Mouse (Mus musculus) midbrain, embryonic 10.5 days (tissue): ENCODE measurements around the gene Tcerg1l. TPM values are rescaled to one million over a fixed set of nuclear protein-coding genes. Genes with fewer than 3 reads are reported as not detected.

Source experiments
- DNase-seq: peaks from one replicate; pipeline ENCODE4 v3.0.0-alpha.2; 2017; ENCODE audit warnings: low spot score
- H3K27ac ChIP-seq: fragments of 300-500 bp; sonication (generic); replicated peaks from 2 replicates; pipeline ENCODE4 v1.5.1; 2016; ENCODE audit warnings: mild to moderate bottlenecking
- H3K27me3 ChIP-seq: fragments of 300-500 bp; sonication (generic); 2 replicates; pipeline ENCODE4 v1.6.1; 2016; ENCODE audit warnings: low read depth, mild to moderate bottlenecking; ENCODE audit not compliant: poor library complexity, severe bottlenecking
- H3K36me3 ChIP-seq: fragments of 300-500 bp; sonication (generic); 2 replicates; pipeline ENCODE4 v1.6.1; 2016; ENCODE audit warnings: mild to moderate bottlenecking, moderate library complexity
- H3K4me1 ChIP-seq: fragments of 300-500 bp; sonication (generic); 2 replicates; pipeline ENCODE4 v1.6.1; 2016
- H3K4me3 ChIP-seq: fragments of 300-500 bp; sonication (generic); 2 replicates; pipeline ENCODE4 v1.5.1; 2016; ENCODE audit warnings: mild to moderate bottlenecking, moderate library complexity
- H3K9me3 ChIP-seq: fragments of 300-500 bp; sonication (generic); replicated peaks from 2 replicates; pipeline ENCODE4 v1.6.1; 2016; ENCODE audit warnings: mild to moderate bottlenecking
- WGBS: fragments of 180-500 bp; shearing (Covaris S2); methylation state at CpG from one replicate; pipeline ENCODE4 v1.1.7; 2016; 5-methylcytosine and 5-hydroxymethylcytosine counted together
- polyA plus RNA-seq: library from polyadenylated mRNA; unstranded; fragments of >200 nt; fragmentation: Nextera tagmentation; extraction: Ambion mirVana; gene quantifications from 2 replicates; pipeline ENCODE4 v1.2.1, GENCODE M21; 2016

Gene Tcerg1l
- polyA plus RNA-seq, 1 experiment from 2014 or later, result 2.1 TPM

- WGBS, result 87% methylated on average over 5 of the region's 5 CpGs
- Histone ChIP-seq H3K4me3 (no peak overlapping the region), H3K27me3 (no peaks in the 10 kb centered on the region), H3K9me3 (no peaks in the 10 kb centered on the region), H3K27ac (no peak overlapping the region), H3K36me3 (no peaks in the 10 kb centered on the region), H3K4me1 (no peaks in the 10 kb centered on the region)
- DNase-seq, result no peak
Measured at GRCm38 (mm10) chr7:138248612-138249011, 148.9 kb downstream of the Tcerg1l start.

DNA sequence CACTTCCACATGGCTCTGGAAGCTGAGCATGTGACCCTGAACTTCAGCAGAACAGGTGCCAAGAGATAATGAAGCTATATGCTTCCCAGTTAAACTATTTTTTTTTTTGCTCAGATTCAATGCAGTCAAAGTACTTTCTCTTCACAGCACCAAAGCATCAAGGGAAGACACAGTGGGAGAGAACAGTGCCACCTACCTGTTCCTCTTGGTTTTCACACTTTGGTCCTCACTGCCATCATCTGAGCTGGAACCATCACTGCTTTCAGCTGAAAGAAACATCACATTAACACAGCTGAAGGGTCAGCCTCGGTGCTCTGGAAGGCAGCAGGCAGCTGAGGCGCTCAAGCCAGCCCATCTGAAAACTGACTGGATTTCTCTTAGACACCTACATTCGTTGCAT is 149.4 kb downstream of the Tcerg1l start:
- DNase-seq, result no peak
- 80% methylated on average over 3 of the region's 3 CpGs for WGBS
- H3K4me3 ChIP-seq, result no peak overlapping the region

DNA sequence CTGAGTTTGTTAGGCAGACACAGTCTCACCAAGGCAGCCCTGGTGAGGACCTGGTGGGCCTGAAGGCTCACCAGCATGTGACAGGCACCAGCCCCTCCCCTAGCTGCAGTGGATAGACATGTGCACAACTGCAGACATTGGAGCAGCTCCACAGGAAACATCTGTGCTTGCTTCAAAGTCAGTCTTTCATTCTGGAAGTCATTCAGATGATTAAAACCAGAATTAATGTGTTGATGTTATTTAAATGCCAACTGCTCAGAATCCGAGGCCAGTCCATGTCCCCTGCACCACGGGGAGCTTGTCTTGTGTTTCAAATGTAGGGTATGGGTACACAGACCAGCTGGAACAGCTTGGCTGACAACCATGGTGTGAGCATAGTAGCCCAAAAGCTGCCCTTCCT is 150.8 kb downstream of the Tcerg1l start:
- 79% methylated on average over 2 of the region's 2 CpGs for WGBS

More for the DNA sequence above, 149.4 kb downstream of the Tcerg1l start:
- Histone ChIP-seq H3K9me3 (no peaks in the 10 kb centered on the region), H3K27ac (no peak overlapping the region), H3K4me1 (no peaks in the 10 kb centered on the region), H3K36me3 (no peaks in the 10 kb centered on the region), H3K27me3 (no peaks in the 10 kb centered on the region)

DNA sequence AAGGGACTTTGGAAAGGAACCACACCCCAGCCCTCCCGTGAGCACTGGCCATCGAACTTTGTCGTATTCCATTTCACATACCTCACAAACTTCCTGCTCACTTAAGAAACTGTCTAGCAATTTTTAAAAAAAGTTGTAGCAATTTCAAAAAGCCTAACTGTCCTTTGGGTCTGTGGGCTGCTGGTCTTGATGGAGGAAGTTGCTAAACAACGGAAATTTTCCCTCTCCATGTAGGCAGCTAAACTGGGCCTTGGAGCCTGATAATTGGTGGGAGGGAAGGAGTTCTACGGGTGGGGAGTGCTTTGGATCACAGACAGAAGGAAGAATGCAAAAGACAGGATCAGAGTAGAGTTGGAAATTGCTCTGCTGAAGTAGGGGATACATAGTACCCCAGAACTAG is 155.3 kb downstream of the Tcerg1l start:
- H3K27ac ChIP-seq, result no peak overlapping the region
- H3K36me3 ChIP-seq, result no peaks in the 10 kb centered on the region
- H3K27me3 ChIP-seq, result no peaks in the 10 kb centered on the region
- DNase-seq, result no peak
- no peaks in the 10 kb centered on the region for H3K9me3 ChIP-seq
- WGBS, result 87% methylated on average over 5 of the region's 5 CpGs
- H3K4me3 ChIP-seq, result no peak overlapping the region
- H3K4me1 ChIP-seq, result no peaks in the 10 kb centered on the region

More for the DNA sequence above, 150.8 kb downstream of the Tcerg1l start:
- H3K27ac ChIP-seq, result no peak overlapping the region
- DNase-seq, result no peak
- no peaks in the 10 kb centered on the region for H3K9me3 ChIP-seq
- H3K4me3 ChIP-seq, result no peak overlapping the region
- no peaks in the 10 kb centered on the region for H3K4me1 ChIP-seq
- no peaks in the 10 kb centered on the region for H3K36me3 ChIP-seq
- H3K27me3 ChIP-seq, result no peaks in the 10 kb centered on the region

GRCm38 (mm10) chr7:138237708-138238225 is 159.8 kb downstream of the Tcerg1l start:
- DNase-seq, result no peak
- Histone ChIP-seq H3K4me1 (no peaks in the 10 kb centered on the region), H3K27me3 (no peaks in the 10 kb centered on the region), H3K9me3 (no peaks in the 10 kb centered on the region), H3K36me3 (no peaks in the 10 kb centered on the region), H3K4me3 (no peak overlapping the region), H3K27ac (no peak overlapping the region)
- 84% methylated on average over 5 of the region's 5 CpGs for WGBS

DNA sequence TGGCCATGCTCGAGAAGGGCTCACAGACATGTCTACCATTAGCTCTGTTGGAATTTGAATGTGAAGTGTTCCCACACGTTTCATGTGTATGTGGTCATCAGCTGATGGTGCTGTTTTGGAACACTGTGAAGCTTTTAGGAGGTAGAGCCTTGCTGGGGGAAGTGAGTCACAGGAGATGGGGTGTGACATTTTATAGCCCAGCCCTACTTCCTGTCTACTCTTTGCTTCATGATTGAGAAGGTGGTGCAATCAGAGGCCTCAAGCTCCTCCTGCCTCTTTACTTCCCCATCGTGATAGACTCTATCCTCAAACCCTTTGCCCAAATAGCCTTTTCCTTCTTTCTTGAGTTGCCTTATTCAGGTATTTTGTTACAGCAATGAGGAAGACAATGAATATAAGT is 173.3 kb downstream of the Tcerg1l start:
- 80% methylated on average over 3 of the region's 3 CpGs for WGBS
- H3K4me1 ChIP-seq, result peaks cover 16% of the 10 kb centered on the region
- no peaks in the 10 kb centered on the region for H3K36me3 ChIP-seq
- H3K9me3 ChIP-seq, result no peaks in the 10 kb centered on the region
- no peak for DNase-seq
- H3K27me3 ChIP-seq, result no peaks in the 10 kb centered on the region
- H3K27ac ChIP-seq, result no peak overlapping the region
- H3K4me3 ChIP-seq, result no peak overlapping the region

GRCm38 (mm10) chr7:138222951-138223350 is 174.6 kb downstream of the Tcerg1l start:
- DNase-seq, result no peak
- WGBS, result 80% methylated on average over 4 of the region's 4 CpGs
- no peaks in the 10 kb centered on the region for H3K27me3 ChIP-seq
- H3K9me3 ChIP-seq, result no peaks in the 10 kb centered on the region
- H3K27ac ChIP-seq, result no peak overlapping the region
- no peaks in the 10 kb centered on the region for H3K36me3 ChIP-seq
- peaks cover 11% of the 10 kb centered on the region for H3K4me1 ChIP-seq
- no peak overlapping the region for H3K4me3 ChIP-seq

DNA sequence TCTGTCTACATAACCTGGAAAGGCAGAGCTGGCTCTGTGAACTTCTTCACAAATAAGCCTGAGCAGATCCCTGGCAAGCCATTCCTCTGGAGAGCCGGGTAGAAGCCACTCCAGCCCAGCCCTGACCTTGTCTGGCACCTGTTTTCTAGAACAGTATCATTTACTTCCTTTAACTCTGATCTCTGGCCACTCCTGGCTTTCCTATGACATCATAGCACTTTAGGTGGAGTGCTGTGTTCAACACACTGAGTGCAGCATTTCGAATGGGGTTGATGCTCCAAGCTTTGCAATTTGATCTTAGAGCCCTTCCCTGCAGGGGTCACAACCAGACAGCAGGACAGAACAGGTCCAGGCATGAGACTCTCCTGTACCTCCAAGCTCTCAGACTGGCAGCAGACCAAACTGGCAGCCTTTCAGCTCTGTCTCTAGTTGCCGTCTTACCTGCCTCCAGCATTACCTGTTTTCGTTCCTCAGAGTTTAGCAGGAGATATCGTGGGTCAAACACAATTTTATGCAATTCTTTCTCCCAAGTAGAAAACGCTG is 179.9 kb downstream of the Tcerg1l start:
- no peaks in the 10 kb centered on the region for H3K27me3 ChIP-seq
- H3K27ac ChIP-seq, result no peak overlapping the region; the same call in 1 of the 2 replicates
- peaks cover 18% of the 10 kb centered on the region for H3K4me1 ChIP-seq
- no peaks in the 10 kb centered on the region for H3K36me3 ChIP-seq
- no peak overlapping the region for H3K4me3 ChIP-seq
- 82% methylated on average over 6 of the region's 6 CpGs for WGBS
- no peaks in the 10 kb centered on the region for H3K9me3 ChIP-seq
- no peak for DNase-seq

DNA sequence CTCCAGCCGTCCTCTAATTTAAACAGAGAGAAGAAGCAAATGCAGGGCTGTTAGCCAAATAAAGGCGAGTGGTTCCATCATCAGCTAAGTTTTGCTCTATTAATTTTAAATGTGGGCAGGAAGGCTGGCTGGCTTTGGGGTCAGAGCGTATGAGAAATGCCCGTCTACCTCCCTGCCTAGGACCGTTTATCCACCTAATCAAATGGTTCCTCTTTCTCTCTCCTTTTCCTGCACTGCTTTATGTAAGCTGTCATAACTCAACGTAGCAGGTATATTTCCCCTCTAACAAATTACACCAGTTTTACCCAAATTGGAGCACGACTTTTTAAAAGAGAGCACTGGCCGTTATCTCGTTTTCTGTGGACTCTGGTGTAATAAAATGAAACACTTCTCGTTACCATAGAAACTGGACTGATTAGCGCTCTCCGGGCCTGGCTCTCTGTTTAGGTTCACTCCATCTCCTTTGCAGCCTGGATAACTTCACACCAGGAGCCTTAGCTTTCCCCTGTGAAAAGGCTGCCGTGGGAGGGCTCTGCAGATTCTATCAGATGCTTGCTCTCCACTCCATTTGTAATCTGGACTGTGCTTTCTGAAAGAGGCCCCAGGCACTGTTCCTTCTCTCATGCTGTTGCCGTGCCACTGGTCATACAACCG is 182.2 kb downstream of the Tcerg1l start:
- H3K9me3 ChIP-seq, result no peaks in the 10 kb centered on the region
- WGBS, result 73% methylated on average over 15 of the region's 15 CpGs
- H3K27ac ChIP-seq, result no peak overlapping the region
- no peaks in the 10 kb centered on the region for H3K27me3 ChIP-seq
- DNase-seq, result no peak
- H3K36me3 ChIP-seq, result no peaks in the 10 kb centered on the region
- no peak overlapping the region for H3K4me3 ChIP-seq
- H3K4me1 ChIP-seq, result peaks cover 18% of the 10 kb centered on the region

GRCm38 (mm10) chr7:138214710-138215109 is 182.8 kb downstream of the Tcerg1l start:
- H3K9me3 ChIP-seq, result no peaks in the 10 kb centered on the region
- no peaks in the 10 kb centered on the region for H3K27me3 ChIP-seq
- WGBS, result 88% methylated on average over 9 of the region's 9 CpGs
- peaks cover 18% of the 10 kb centered on the region for H3K4me1 ChIP-seq
- no peak overlapping the region for H3K27ac ChIP-seq
- H3K4me3 ChIP-seq, result no peak overlapping the region
- no peaks in the 10 kb centered on the region for H3K36me3 ChIP-seq
- no peak for DNase-seq

GRCm38 (mm10) chr7:138209769-138210168 is 187.8 kb downstream of the Tcerg1l start:
- H3K4me3 ChIP-seq, result no peak overlapping the region
- no peaks in the 10 kb centered on the region for H3K9me3 ChIP-seq
- no peaks in the 10 kb centered on the region for H3K27me3 ChIP-seq
- no peaks in the 10 kb centered on the region for H3K36me3 ChIP-seq
- H3K4me1 ChIP-seq, result peaks cover 4% of the 10 kb centered on the region; the same call in 1 of the 2 replicates
- no peak overlapping the region for H3K27ac ChIP-seq
- no peak for DNase-seq
- WGBS, result 80% methylated on average over 5 of the region's 5 CpGs

DNA sequence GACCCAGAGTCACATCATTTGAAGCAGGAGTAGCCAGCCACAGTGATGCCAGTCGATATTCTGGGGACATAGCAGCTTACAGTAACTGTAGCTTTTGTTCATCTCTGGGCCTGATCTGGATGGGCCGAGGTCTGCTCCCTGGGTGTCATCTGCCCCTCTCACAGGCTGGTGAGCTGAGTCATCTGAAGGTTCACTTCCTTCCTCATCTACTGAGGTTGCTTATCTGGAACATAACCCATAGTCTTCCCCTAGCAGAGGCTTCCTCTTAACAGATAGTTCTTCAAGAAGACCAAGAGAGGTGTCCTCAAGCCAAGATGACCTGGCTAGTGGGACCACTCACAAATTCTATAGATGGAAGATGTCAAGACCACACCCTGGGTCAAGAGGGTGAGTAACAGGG is 192.4 kb downstream of the Tcerg1l start:
- WGBS, result 84% methylated on average over 2 of the region's 2 CpGs
- DNase-seq, result no peak
- Histone ChIP-seq H3K4me3 (no peak overlapping the region), H3K27me3 (no peaks in the 10 kb centered on the region), H3K36me3 (no peaks in the 10 kb centered on the region), H3K4me1 (no peaks in the 10 kb centered on the region), H3K27ac (no peak overlapping the region), H3K9me3 (no peaks in the 10 kb centered on the region)

- no peaks in the 10 kb centered on the region for H3K9me3 ChIP-seq
- no peak overlapping the region for H3K27ac ChIP-seq
- H3K27me3 ChIP-seq, result no peaks in the 10 kb centered on the region
- no peaks in the 10 kb centered on the region for H3K4me1 ChIP-seq
- no peaks in the 10 kb centered on the region for H3K36me3 ChIP-seq
- H3K4me3 ChIP-seq, result no peak overlapping the region
- 92% methylated on average over 15 of the region's 15 CpGs for WGBS
- no peak for DNase-seq
Measured at GRCm38 (mm10) chr7:138202162-138202832, 195.2 kb downstream of the Tcerg1l start.
